Comparison of ENCODE assay signal across 9 mouse cellular contexts in the genomic region with DNA sequence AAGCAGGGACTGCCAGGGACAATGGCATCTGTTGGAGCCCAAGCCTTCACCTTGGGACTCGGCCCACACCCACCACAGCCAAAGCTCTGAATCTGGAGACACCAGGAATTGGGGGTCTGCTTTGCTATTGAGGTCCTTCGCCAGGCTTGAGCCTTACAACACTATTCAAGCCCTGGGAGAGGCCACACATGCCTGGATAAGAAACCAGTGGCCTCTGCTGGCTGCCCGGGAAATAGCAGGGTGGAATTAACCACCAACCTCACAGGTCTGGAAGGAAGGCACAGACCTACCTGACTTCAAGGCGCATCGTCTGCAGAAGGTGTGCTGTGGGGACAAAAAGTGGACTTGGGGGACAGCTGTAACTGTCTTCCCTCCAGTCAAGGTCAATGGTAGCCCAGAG. TPM values are rescaled to one million over a fixed set of nuclear protein-coding genes. Genes with fewer than 3 reads are reported as not detected.
A peak's percentile ranks its signal among the peaks of the same experiment; 100 is the strongest.
DNase-seq lines count a peak whose midpoint lies in the region; ATAC-seq and TF ChIP-seq lines count a peak whose summit lies in the region.
"Had no signal": no experiment of that assay in that cellular context is flagged by ENCODE, and none has a peak within 500 bp of the region (broad histone marks: within the 10 kb centered on the region; RNA-seq: fewer than 3 reads in every experiment).

No protein-coding gene starts in this region.

- peak; percentile 54 for ATAC-seq in heart, embryonic 16.5 days (replicated peaks; ENCODE audit: extremely low read depth, insufficient read depth, low FRiP score)

- DNase-seq in urinary bladder, postnatal 25 days (ENCODE audit: low spot score): peak; percentile 38
- DNase-seq in urinary bladder, postnatal 4 days (ENCODE audit: low spot score in 2 of 2): no peak
- DNase-seq in kidney, postnatal 10 days: peak; percentile 80
- DNase-seq in lung, adult 2 months: peak; percentile 57
- DNase-seq in retina, postnatal 7 days (ENCODE audit: low read depth, low spot score): peak; percentile 52
- DNase-seq in ovary, postnatal 10 days (ENCODE audit: low spot score): no peak

- 48% methylated on average over 5 of the region's 5 CpGs for WGBS in heart, embryonic 16.5 days
- WGBS in lung, adult 2 months: 36% methylated on average over 5 of the region's 5 CpGs

- H3K4me2 ChIP-seq in heart, embryonic 16.5 days (ENCODE audit: low read depth, low read length): peak overlapping the region; percentile 29; the same call in 1 of the 2 replicates
- H3K4me2 ChIP-seq: embryonic facial prominence, embryonic 15.5 days had no signal

- H3K4me3 ChIP-seq in cortical plate, adult 2 months (ENCODE audit: insufficient read depth, low read length): no peak overlapping the region
- H3K4me3 ChIP-seq in heart, embryonic 16.5 days (ENCODE audit: low read length): no peak overlapping the region
- peak overlapping the region; percentile 69 for H3K4me3 ChIP-seq in lung, adult 2 months (replicated peaks; ENCODE audit: extremely low read depth, low read depth, low read length)
- H3K4me3 ChIP-seq: embryonic facial prominence, embryonic 15.5 days had no signal

- H3K27ac ChIP-seq in cortical plate, adult 2 months (ENCODE audit: insufficient read depth, low read length): no peak overlapping the region
- no peak overlapping the region for H3K27ac ChIP-seq in heart, embryonic 16.5 days (ENCODE audit: low read length)
- H3K27ac ChIP-seq: embryonic facial prominence, embryonic 15.5 days had no signal

- TF ChIP-seq CTCF in cortical plate, adult 2 months (IDR thresholded peaks at IDR 0.05; ENCODE audit: extremely low read depth, insufficient read depth, low read length): peak; percentile 86
- peak; percentile 78 for TF ChIP-seq CTCF in lung, adult 2 months (IDR thresholded peaks at IDR 0.05; ENCODE audit: insufficient read depth, low read length)

- no peaks in the 10 kb centered on the region for H3K27me3 ChIP-seq in heart, embryonic 16.5 days (ENCODE audit: control insufficient read depth, insufficient read depth, low read length)
- H3K27me3 ChIP-seq: embryonic facial prominence, embryonic 15.5 days had no signal

- TF ChIP-seq POLR2A in cortical plate, adult 2 months (IDR thresholded peaks at IDR 0.05; ENCODE audit: extremely low read depth, insufficient read depth, low read length): no peak
- TF ChIP-seq POLR2A in lung, adult 2 months (IDR thresholded peaks at IDR 0.05; ENCODE audit: borderline replicate concordance, extremely low read depth, low read depth, low read length): no peak

- H3K4me1 ChIP-seq in cortical plate, adult 2 months (ENCODE audit: control insufficient read depth, insufficient read depth, low read length): 0 out of 2 replicates have a peak, but pooled peaks cover 2% of the 10 kb centered on the region
- no peaks in the 10 kb centered on the region for H3K4me1 ChIP-seq in heart, embryonic 16.5 days (ENCODE audit: control insufficient read depth, insufficient read depth, low read length)
- peaks cover 8% of the 10 kb centered on the region for H3K4me1 ChIP-seq in lung, adult 2 months (ENCODE audit: control insufficient read depth, insufficient read depth, low read length)
- H3K4me1 ChIP-seq: embryonic facial prominence, embryonic 15.5 days had no signal

- H3K9ac ChIP-seq in heart, embryonic 16.5 days (ENCODE audit: low read length): no peak overlapping the region
- H3K9ac ChIP-seq: embryonic facial prominence, embryonic 15.5 days had no signal

- H3K9me3 ChIP-seq in heart, embryonic 16.5 days (replicated peaks; ENCODE audit: control insufficient read depth, low read length): no peaks in the 10 kb centered on the region
- H3K9me3 ChIP-seq: embryonic facial prominence, embryonic 15.5 days had no signal

- peaks cover 39% of the 10 kb centered on the region for H3K36me3 ChIP-seq in heart, embryonic 16.5 days (ENCODE audit: control insufficient read depth, insufficient read depth)

RNA-seq across cellular contexts. Expression of a gene that starts 14.1 kb away (rescaled TPM):
- polyA plus RNA-seq in cortical plate, adult 2 months (2012; rRNA removed): 176 and 187 TPM in 2 replicates
- 77.6 and 80.7 TPM in 2 replicates for polyA plus RNA-seq in heart, embryonic 16.5 days (2015; fragmentation: Nextera tagmentation; extraction: Ambion mirVana)
- 237 and 263 TPM in 2 replicates for polyA plus RNA-seq in lung, adult 2 months (2012; rRNA removed)

RNA-seq across cellular contexts. Expression of a gene that starts 20.4 kb away (rescaled TPM):
- 97.3 and 102 TPM in 2 replicates for polyA plus RNA-seq in cortical plate, adult 2 months (2012; rRNA removed)
- polyA plus RNA-seq in heart, embryonic 16.5 days (2015; fragmentation: Nextera tagmentation; extraction: Ambion mirVana): 0.87 and 0.92 TPM in 2 replicates
- 1.1 and 1.2 TPM in 2 replicates for polyA plus RNA-seq in lung, adult 2 months (2012; rRNA removed)

RNA-seq across cellular contexts. Expression of a gene that starts 25.2 kb away (rescaled TPM):
- polyA plus RNA-seq in cortical plate, adult 2 months (2012; rRNA removed): 106 and 109 TPM in 2 replicates
- polyA plus RNA-seq in heart, embryonic 16.5 days (2015; fragmentation: Nextera tagmentation; extraction: Ambion mirVana): 0.24 and 0.52 TPM in 2 replicates
- polyA plus RNA-seq in lung, adult 2 months (2012; rRNA removed): 1.7 and 2.1 TPM in 2 replicates

RNA-seq across cellular contexts. Expression of a gene that starts 34.7 kb away (rescaled TPM):
- 37.0 and 39.1 TPM in 2 replicates for polyA plus RNA-seq in cortical plate, adult 2 months (2012; rRNA removed)
- polyA plus RNA-seq in heart, embryonic 16.5 days (2015; fragmentation: Nextera tagmentation; extraction: Ambion mirVana): 18.7 and 19.5 TPM in 2 replicates
- 27.5 and 43.2 TPM in 2 replicates for polyA plus RNA-seq in lung, adult 2 months (2012; rRNA removed)

RNA-seq across cellular contexts. Expression of a gene that starts 36.0 kb away (rescaled TPM):
- polyA plus RNA-seq in cortical plate, adult 2 months (2012; rRNA removed): 82.0 and 91.8 TPM in 2 replicates
- 17.6 and 18.4 TPM in 2 replicates for polyA plus RNA-seq in heart, embryonic 16.5 days (2015; fragmentation: Nextera tagmentation; extraction: Ambion mirVana)
- polyA plus RNA-seq in lung, adult 2 months (2012; rRNA removed): 136 and 146 TPM in 2 replicates

Comparison
In these comparisons a context has a peak if more than half of its experiments do, and no peak if none do; other contexts are left out.
1. DNase-seq: peak in urinary bladder, postnatal 25 days (single experiment), kidney, postnatal 10 days (single experiment), lung, adult 2 months (single experiment) and retina, postnatal 7 days (single experiment); none in urinary bladder, postnatal 4 days (0 of 2) and ovary, postnatal 10 days (single experiment).
2. RNA of a gene that starts 20.4 kb away (polyA plus RNA-seq): 97.3 to 102 TPM in cortical plate, adult 2 months; 1.1 to 1.2 TPM in lung, adult 2 months and 0.87 to 0.92 TPM in heart, embryonic 16.5 days; every median in the first group is over 10 times any median in the second.
3. RNA of a gene that starts 25.2 kb away (polyA plus RNA-seq): 106 to 109 TPM in cortical plate, adult 2 months; 1.7 to 2.1 TPM in lung, adult 2 months and 0.24 to 0.52 TPM in heart, embryonic 16.5 days; every median in the first group is over 10 times any median in the second.